Mouse (Mus musculus) lung, postnatal 0 days (tissue): ENCODE measurements around the gene Rab11fip3.

Experiments used
- CTCF ChIP-seq: IDR thresholded peaks from 2 replicates; pipeline ENCODE4 v1.5.1; 2016; ENCODE audit warnings: antibody characterized with exemption, mild to moderate bottlenecking
- EP300 ChIP-seq: IDR thresholded peaks from 2 replicates; pipeline ENCODE4 v1.6.1; 2016; ENCODE audit warnings: antibody characterized with exemption, mild to moderate bottlenecking, control low read depth

- TF ChIP-seq CTCF (no peak), EP300 (no peak)
These were observed 117.3 kb downstream of the Rab11fip3 start, which contains the start of gene A930017K11Rik for GRCm38 (mm10) chr17:25951803-25952623.
